Mouse (Mus musculus): ENCODE results near the gene Rap1a.
A peak's percentile ranks its signal among the peaks of the same experiment; 100 is the strongest.

GRCm38 (mm10) chr3:105808179-105809037 is 7.3 kb upstream of the Rap1a start:
- peak; percentile 97 for TF ChIP-seq EP300 (IDR thresholded peaks at IDR 0.05)
- TF ChIP-seq CTCF (IDR thresholded peaks at IDR 0.05), result no peak
